Mouse (Mus musculus): Measurements from ENCODE around the gene Syt15. TPM values are rescaled to one million over a fixed set of nuclear protein-coding genes. Genes with fewer than 3 reads are reported as not detected.

Syt15 gene
- polyA plus RNA-seq (2016; fragmentation: Nextera tagmentation; extraction: Ambion mirVana) = 0.28 and 0.38 TPM in 2 replicates

DNA sequence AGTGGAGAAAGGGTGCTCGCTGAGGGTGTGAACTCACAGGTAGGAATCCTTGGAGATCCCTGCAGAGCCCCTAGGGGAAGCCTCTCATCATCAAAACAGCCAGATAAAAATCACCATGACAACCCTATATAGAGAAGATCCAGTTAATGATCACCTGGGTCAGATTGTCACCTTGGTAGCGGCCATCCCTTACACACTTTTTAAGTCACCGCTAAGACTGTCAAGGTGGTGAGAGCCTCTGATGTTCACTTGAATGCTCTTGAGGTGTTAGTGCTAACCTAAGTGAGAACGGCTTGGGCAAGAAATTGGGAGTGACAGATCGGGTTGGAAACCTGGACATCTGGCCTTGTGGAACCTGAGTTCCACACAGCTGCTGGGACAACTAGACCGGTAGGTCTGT, at the start of gene Syt15:
Gene Syt15 (plus strand): TSS at position 301 of the 400 bp plus-strand sequence.
- Histone ChIP-seq H3K4me2 (replicated peaks) (peak within 1 kb of the TSS; percentile 57), H3K9me3 (no peaks in the 10 kb centered on the region), H3K4me3 (peak within 1 kb of the TSS; percentile 21), H3K4me1 (peaks cover 6% of the 10 kb centered on the region), H3K27ac (no peak within 1 kb of the TSS), H3K36me3 (no peaks in the 10 kb centered on the region), H3K27me3 (replicated peaks) (peaks cover 27% of the 10 kb centered on the region), H3K9ac (peak within 1 kb of the TSS; percentile 26; the same call in 1 of the 2 replicates)
- ATAC-seq (ENCODE audit: low FRiP score, low read depth) = no peak
- WGBS = 75% methylated on average over 6 of the region's 6 CpGs

GRCm38 (mm10) chr14:34171107-34171506, 48.3 kb upstream of the Syt15 start:
- Histone ChIP-seq H3K9me3 (no peaks in the 10 kb centered on the region), H3K27ac (no peak overlapping the region), H3K4me1 (no peaks in the 10 kb centered on the region), H3K4me2 (replicated peaks) (no peak overlapping the region), H3K27me3 (replicated peaks) (no peaks in the 10 kb centered on the region), H3K4me3 (no peak overlapping the region), H3K9ac (no peak overlapping the region), H3K36me3 (no peaks in the 10 kb centered on the region)
- WGBS = 88% methylated on average over 3 of the region's 3 CpGs
- ATAC-seq (ENCODE audit: low FRiP score, low read depth) = no peak

GRCm38 (mm10) chr14:34179351-34179750, 40.0 kb upstream of the Syt15 start:
- WGBS = 95% methylated on average over 3 of the region's 3 CpGs
- H3K4me2 ChIP-seq (replicated peaks) = no peak overlapping the region

DNA sequence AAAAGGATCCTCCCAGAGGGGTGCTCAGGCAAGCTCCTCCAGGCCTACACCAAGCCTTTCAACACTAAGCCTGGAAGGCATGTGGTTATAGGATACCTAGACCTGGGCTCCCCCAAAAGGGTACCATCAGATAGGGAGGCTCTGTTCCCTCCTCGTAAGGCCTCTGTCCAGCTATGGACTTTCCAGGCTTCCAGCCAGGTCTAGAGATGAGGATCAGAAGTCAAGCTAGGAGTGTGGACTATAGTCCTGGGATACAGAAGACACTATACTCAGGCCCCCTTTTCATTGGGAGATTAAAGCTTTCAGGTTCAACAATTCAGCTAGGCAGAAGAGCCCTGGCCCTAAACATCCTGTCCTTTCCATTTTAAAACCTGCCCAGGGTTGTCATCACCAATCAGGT, 36.3 kb upstream of the Syt15 start:
- no peaks in the 10 kb centered on the region for H3K36me3 ChIP-seq
- no peak overlapping the region for H3K4me2 ChIP-seq (replicated peaks)
- no peaks in the 10 kb centered on the region for H3K4me1 ChIP-seq
- no peaks in the 10 kb centered on the region for H3K27me3 ChIP-seq (replicated peaks)
- no peak overlapping the region for H3K9ac ChIP-seq
- 0 out of 2 replicates have a peak, but pooled peaks cover 5% of the 10 kb centered on the region for H3K9me3 ChIP-seq
- no peak overlapping the region for H3K4me3 ChIP-seq
- no peak for ATAC-seq (ENCODE audit: low FRiP score, low read depth)
- no peak overlapping the region for H3K27ac ChIP-seq
- WGBS = 91% methylated on average over 1 of the region's 1 CpGs

More at GRCm38 (mm10) chr14:34179351-34179750, 40.0 kb upstream of the Syt15 start:
- no peaks in the 10 kb centered on the region for H3K4me1 ChIP-seq
- ATAC-seq (ENCODE audit: low FRiP score, low read depth) = no peak
- H3K36me3 ChIP-seq = no peaks in the 10 kb centered on the region
- 0 out of 2 replicates have a peak, but pooled peaks cover 5% of the 10 kb centered on the region for H3K9me3 ChIP-seq
- H3K4me3 ChIP-seq = no peak overlapping the region
- no peak overlapping the region for H3K9ac ChIP-seq
- H3K27ac ChIP-seq = no peak overlapping the region
- no peaks in the 10 kb centered on the region for H3K27me3 ChIP-seq (replicated peaks)

- no peak overlapping the region for H3K4me3 ChIP-seq
- no peaks in the 10 kb centered on the region; the same call in 1 of the 2 replicates for H3K27me3 ChIP-seq (replicated peaks)
- WGBS = 71% methylated on average over 5 of the region's 5 CpGs
- no peaks in the 10 kb centered on the region for H3K36me3 ChIP-seq
- no peak overlapping the region for H3K27ac ChIP-seq
- no peak overlapping the region for H3K9ac ChIP-seq
- H3K4me1 ChIP-seq = no peaks in the 10 kb centered on the region
- H3K4me2 ChIP-seq (replicated peaks) = no peak overlapping the region
- ATAC-seq (ENCODE audit: low FRiP score, low read depth) = no peak
- H3K9me3 ChIP-seq = no peaks in the 10 kb centered on the region
Observed at GRCm38 (mm10) chr14:34188629-34189028, 30.8 kb upstream of the Syt15 start.

DNA sequence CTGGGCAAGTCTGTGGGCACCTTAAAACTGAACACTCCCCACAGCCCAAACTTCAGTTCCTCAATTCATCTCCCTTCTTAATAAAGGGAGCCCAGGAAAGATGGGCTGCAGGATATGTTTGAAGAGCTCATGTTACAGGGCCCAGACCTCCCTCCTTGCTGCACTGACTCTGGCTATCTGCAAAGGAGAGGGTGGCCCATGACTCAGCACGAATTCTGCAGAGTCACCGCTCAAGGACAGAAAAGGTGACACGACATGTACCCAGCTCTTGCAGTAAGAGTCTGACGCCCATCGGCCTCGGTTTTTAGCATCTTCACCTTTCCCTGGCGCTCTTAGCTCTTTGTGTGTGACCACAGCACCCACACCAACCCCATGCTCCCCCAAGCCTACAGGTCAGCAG, 29.0 kb upstream of the Syt15 start:
- 73% methylated on average over 7 of the region's 7 CpGs for WGBS
- no peaks in the 10 kb centered on the region for H3K4me1 ChIP-seq
- ATAC-seq (ENCODE audit: low FRiP score, low read depth) = no peak
- H3K4me3 ChIP-seq = no peak overlapping the region
- no peak overlapping the region for H3K27ac ChIP-seq
- no peak overlapping the region for H3K9ac ChIP-seq
- H3K27me3 ChIP-seq (replicated peaks) = no peaks in the 10 kb centered on the region; the same call in 1 of the 2 replicates
- H3K36me3 ChIP-seq = 0 out of 2 replicates have a peak, but pooled peaks cover 10% of the 10 kb centered on the region
- H3K4me2 ChIP-seq (replicated peaks) = no peak overlapping the region
- H3K9me3 ChIP-seq = no peaks in the 10 kb centered on the region

DNA sequence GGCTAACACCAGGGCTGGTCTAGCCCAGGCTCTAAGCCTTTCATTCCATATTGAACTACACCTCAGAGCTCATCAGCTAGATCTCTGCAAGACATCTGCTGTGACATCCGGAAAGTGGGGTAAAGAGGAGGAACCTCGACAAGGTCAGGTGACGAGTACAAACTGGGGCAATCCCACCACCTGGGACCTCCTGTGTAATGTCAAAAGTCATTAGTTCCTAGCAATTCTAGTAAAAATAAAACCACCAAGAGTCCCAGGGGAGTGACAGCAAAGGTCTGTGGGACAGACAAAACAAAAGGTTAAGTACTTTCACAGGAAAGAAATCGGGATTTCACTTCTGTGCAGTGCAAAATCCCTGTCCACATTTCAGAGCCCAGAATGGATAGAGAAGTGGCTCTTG, 25.5 kb upstream of the Syt15 start:
- Histone ChIP-seq H3K27ac (no peak overlapping the region), H3K4me2 (replicated peaks) (no peak overlapping the region), H3K36me3 (0 out of 2 replicates have a peak, but pooled peaks cover 11% of the 10 kb centered on the region), H3K4me3 (no peak overlapping the region), H3K4me1 (peaks cover 5% of the 10 kb centered on the region; the same call in 1 of the 2 replicates), H3K9ac (no peak overlapping the region), H3K9me3 (no peaks in the 10 kb centered on the region), H3K27me3 (replicated peaks) (no peaks in the 10 kb centered on the region; the same call in 1 of the 2 replicates)
- 81% methylated on average over 4 of the region's 4 CpGs for WGBS
- ATAC-seq (ENCODE audit: low FRiP score, low read depth) = no peak

DNA sequence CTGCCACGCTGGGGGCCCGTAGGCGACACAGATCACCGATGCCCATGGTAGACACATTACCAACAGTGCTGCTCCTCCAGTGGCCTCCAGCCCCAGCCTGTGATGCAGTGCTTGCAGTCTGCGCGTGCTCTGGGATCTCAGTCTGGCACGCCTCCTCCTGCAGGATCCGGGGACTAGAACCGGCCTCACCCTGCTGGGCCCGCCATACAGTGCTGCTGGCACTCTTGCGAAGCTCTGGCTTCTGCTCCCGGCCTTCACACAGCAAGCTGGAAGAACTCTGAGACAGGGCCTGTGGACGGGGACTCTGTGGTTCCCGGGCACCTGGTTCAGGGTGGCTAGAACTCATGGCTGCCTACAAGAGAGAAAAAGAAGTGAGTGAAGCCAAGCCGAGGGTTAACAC, 23.9 kb upstream of the Syt15 start:
- no peak overlapping the region for H3K4me3 ChIP-seq
- H3K36me3 ChIP-seq = 0 out of 2 replicates have a peak, but pooled peaks cover 11% of the 10 kb centered on the region
- H3K4me2 ChIP-seq (replicated peaks) = no peak overlapping the region
- H3K27ac ChIP-seq = no peak overlapping the region
- ATAC-seq (ENCODE audit: low FRiP score, low read depth) = no peak
- 87% methylated on average over 15 of the region's 15 CpGs for WGBS
- peaks cover 5% of the 10 kb centered on the region; the same call in 1 of the 2 replicates for H3K4me1 ChIP-seq
- no peaks in the 10 kb centered on the region for H3K9me3 ChIP-seq
- H3K9ac ChIP-seq = no peak overlapping the region
- H3K27me3 ChIP-seq (replicated peaks) = peaks cover 3% of the 10 kb centered on the region; the same call in 1 of the 2 replicates

- Histone ChIP-seq H3K27me3 (replicated peaks) (0 out of 2 replicates have a peak, but pooled peaks cover 3% of the 10 kb centered on the region), H3K27ac (no peak overlapping the region), H3K9me3 (no peaks in the 10 kb centered on the region), H3K9ac (no peak overlapping the region), H3K36me3 (0 out of 2 replicates have a peak, but pooled peaks cover 11% of the 10 kb centered on the region), H3K4me3 (no peak overlapping the region), H3K4me1 (peaks cover 5% of the 10 kb centered on the region; the same call in 1 of the 2 replicates), H3K4me2 (replicated peaks) (no peak overlapping the region)
- WGBS = 56% methylated on average over 4 of the region's 4 CpGs
- ATAC-seq (ENCODE audit: low FRiP score, low read depth) = no peak
Observed at GRCm38 (mm10) chr14:34196706-34197105, 22.7 kb upstream of the Syt15 start.

DNA sequence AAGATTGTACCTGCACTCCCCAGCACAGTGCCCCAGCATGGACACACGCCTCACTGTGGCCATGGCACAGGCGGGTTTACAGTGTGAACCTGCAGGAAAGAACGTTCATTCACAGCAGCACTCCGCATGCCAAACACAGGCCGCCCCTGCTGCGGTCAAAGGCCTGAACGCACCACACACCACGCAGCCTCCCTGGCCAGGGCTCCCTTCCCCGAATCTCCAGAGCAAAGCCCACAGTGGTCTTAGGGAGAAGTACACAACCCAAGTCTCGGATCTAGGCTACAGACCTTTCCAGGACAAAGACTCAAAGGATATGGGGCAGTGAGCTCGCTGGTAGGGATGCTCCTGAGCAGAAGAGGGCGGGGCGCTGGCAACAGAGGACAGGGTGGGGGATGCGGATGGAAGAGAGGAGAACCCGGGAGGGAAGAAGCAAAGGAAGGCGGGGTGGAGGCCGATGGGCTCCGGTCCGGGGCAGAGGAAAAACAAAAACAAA, 18.6 kb upstream of the Syt15 start:
- ATAC-seq (ENCODE audit: low FRiP score, low read depth) = peak; percentile 84
- 2% methylated on average over 18 of the region's 19 CpGs for WGBS

DNA sequence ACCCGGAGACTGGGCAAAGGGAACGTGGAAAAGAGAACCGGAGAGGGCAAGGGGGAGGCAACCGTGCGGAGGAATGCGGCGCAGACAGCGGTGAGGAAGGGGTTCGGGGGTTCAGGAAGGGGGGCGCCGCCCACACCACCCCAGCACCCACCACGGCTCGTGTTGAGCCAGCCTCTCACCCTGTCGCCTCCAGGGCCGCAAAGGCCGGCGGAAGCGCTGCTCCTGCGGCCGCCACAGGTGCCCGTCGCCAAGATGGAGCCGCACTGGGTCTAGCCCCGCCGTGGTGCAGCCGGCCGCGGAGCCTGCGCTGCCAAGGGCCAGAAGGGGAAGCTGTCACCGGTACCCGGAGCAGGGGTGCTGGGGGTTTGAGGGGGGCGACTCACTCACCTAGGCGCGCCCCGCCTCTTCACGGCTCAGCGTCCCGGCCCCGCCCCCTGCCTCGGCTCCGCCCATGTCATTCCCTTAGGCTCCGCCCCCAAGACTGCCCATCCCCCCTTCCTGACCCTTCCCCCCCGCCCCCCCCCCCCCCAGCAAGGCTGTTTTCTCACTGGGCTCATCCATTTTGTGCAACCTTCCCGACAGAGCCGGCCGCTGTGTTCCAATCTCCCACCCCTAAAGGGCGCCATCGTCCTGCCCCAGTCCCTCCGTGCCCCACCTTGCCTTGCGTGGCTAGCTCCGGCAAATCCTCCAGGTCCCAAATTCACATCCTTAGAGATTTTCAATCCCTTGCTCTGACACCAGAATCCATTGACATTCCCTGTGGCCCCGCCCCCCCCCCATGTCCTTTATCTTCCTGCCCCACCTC, 18.0 kb upstream of the Syt15 start, which contains the start of gene Gprin2:
Gene Gprin2 (minus strand): TSS at position 423 of the 805 bp plus-strand sequence.
- Histone ChIP-seq H3K9me3 (no peaks in the 10 kb centered on the region), H3K4me3 (peak within 1 kb of the TSS; percentile 78), H3K4me1 (peaks cover under 1% of the 10 kb centered on the region; the same call in 1 of the 2 replicates), H3K9ac (peak within 1 kb of the TSS; percentile 67), H3K27ac (no peak within 1 kb of the TSS), H3K27me3 (replicated peaks) (0 out of 2 replicates have a peak, but pooled peaks cover 3% of the 10 kb centered on the region), H3K36me3 (no peaks in the 10 kb centered on the region), H3K4me2 (replicated peaks) (peak within 1 kb of the TSS; percentile 97)
- peak; percentile 72 for ATAC-seq (ENCODE audit: low FRiP score, low read depth)
- 3% methylated on average over 49 of the region's 52 CpGs for WGBS

More for the DNA sequence above, 18.6 kb upstream of the Syt15 start:
- Histone ChIP-seq H3K27ac (no peak overlapping the region), H3K4me2 (replicated peaks) (peak overlapping the region; percentile 97), H3K4me1 (peaks cover 5% of the 10 kb centered on the region; the same call in 1 of the 2 replicates), H3K9ac (peak overlapping the region; percentile 67), H3K9me3 (no peaks in the 10 kb centered on the region), H3K4me3 (peak overlapping the region; percentile 78), H3K27me3 (replicated peaks) (0 out of 2 replicates have a peak, but pooled peaks cover 3% of the 10 kb centered on the region), H3K36me3 (no peaks in the 10 kb centered on the region)

- H3K9ac ChIP-seq = no peak overlapping the region
- H3K36me3 ChIP-seq = no peaks in the 10 kb centered on the region
- no peak overlapping the region for H3K4me3 ChIP-seq
- no peak overlapping the region for H3K4me2 ChIP-seq (replicated peaks)
- no peaks in the 10 kb centered on the region for H3K4me1 ChIP-seq
- 75% methylated on average over 6 of the region's 6 CpGs for WGBS
- no peak overlapping the region for H3K27ac ChIP-seq
- no peaks in the 10 kb centered on the region for H3K9me3 ChIP-seq
- ATAC-seq (ENCODE audit: low FRiP score, low read depth) = no peak
- no peaks in the 10 kb centered on the region for H3K27me3 ChIP-seq (replicated peaks)
Observed at GRCm38 (mm10) chr14:34207996-34208395, 11.4 kb upstream of the Syt15 start.
